Mouse (Mus musculus): ENCODE measurements around the gene Gprc5c. TPM values are rescaled to one million over a fixed set of nuclear protein-coding genes. Genes with fewer than 3 reads are reported as not detected.

Gprc5c gene
- total RNA-seq (2021) = 10 to 100 TPM; 58.5 to 63.6 TPM
- long read RNA-seq, experiment 1, transcript Gprc5c-201 (4 exons, 2,200 nt) = minor isoform, 9 of 83 reads
- long read RNA-seq, experiment 1, transcript Gprc5c-202 (5 exons, 3,667 nt) = major isoform, 16 of 83 reads
- long read RNA-seq, experiment 1, partial matches to known transcripts = 31 of 83 reads
- long read RNA-seq, experiment 1, other reads (novel, unspliced or antisense) = 23 of 83 reads
- long read RNA-seq, experiment 2, transcript Gprc5c-202 (5 exons, 3,667 nt) = major isoform, 14 of 99 reads
- long read RNA-seq, experiment 2, transcript Gprc5c-201 (4 exons, 2,200 nt) = minor isoform, 6 of 99 reads
- long read RNA-seq, experiment 2, partial matches to known transcripts = 61 of 99 reads
- long read RNA-seq, experiment 2, other reads (novel, unspliced or antisense) = 17 of 99 reads

DNA sequence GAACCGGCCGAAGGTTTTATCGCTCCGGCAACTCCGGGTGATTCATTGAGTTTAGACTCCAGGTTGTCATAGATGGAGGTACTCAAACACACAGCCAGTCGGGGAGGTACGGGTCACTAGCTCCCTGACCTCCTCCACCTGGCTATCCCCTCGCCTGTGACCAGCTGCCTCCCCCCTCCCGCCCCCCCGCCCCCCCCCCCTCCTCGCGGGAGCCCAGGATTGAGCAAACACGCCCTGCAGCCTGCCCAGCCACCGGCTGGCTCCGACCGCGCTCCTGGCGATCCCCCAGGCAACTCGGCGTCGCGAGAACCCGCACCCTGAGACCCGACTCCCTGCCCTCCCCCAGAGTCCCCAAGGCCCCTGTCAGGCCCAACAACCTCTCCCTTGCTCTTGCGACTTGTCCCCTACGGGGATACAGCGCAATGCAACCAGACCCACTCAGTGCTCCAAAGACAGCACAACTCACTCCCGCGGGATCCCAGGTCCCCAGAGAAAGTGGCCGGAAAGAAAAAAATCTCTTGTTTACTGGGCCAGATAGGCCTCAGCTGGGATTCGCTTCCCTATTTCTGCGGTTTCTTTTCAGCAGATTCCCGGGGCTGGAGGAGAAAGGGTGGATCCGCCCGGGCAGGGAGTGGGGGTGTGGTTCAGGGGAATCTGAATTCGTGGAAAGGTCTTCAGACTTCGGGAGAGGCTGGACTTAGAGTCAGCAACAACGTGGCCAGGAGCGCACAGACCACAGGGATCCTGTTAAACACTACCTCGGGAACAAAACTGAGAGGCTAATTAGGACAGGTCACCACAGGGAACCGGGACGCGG, at the start of gene Gprc5c:
Gprc5c (plus strand) TSS at position 701 of the 817 bp plus-strand sequence.
- DNase-seq = peak; percentile 80

- no peak for DNase-seq
These were observed 49.0 kb upstream of the Gprc5c start for GRCm38 (mm10) chr11:114801906-114802305.

GRCm38 (mm10) chr11:114802540-114803267, 48.2 kb upstream of the Gprc5c start:
- DNase-seq = no peak

- no peak for DNase-seq
These were observed 47.0 kb upstream of the Gprc5c start for GRCm38 (mm10) chr11:114803990-114804389.

GRCm38 (mm10) chr11:114807025-114807424, 43.9 kb upstream of the Gprc5c start:
- DNase-seq = no peak

GRCm38 (mm10) chr11:114807686-114808427, 43.1 kb upstream of the Gprc5c start:
- DNase-seq = no peak

DNA sequence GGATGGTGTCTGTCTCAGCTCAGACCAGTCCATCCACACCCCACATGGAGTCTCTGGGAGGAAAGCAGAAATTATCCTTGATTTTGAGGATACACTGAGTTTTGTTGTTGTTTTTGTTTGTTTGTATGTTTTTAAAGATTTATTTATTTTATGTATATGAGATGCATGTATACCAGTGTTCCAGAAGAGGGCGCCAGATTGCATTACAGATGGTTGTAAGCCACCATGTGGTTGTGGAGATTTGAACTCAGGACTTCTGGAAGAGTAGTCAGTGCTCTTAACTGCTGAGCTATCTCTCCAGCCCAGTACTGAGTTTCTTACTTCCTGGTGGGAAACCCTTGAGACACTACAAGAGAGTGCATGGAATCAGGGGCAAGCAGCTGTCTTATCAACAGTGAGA, 41.6 kb upstream of the Gprc5c start:
- DNase-seq = no peak

DNA sequence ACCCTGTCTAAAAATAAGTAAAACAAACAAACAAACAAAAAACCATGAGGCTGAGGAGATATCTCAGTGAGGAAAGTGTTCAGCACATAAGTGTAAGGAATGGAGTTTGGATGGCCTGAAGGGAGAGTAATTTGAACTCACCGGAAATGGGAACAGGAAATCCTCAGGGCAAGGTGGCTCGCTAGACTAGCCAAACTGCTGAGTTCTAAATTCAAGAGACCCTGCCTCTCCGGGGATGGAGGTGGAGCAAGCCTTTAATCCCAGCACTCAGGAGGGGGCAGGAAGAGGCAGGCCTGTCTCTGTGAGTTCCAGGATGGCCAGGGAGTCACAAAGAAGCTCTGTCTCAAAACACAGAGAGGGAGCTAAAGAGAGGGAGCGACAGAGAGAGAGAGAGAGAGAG, 40.6 kb upstream of the Gprc5c start:
- no peak for DNase-seq

DNA sequence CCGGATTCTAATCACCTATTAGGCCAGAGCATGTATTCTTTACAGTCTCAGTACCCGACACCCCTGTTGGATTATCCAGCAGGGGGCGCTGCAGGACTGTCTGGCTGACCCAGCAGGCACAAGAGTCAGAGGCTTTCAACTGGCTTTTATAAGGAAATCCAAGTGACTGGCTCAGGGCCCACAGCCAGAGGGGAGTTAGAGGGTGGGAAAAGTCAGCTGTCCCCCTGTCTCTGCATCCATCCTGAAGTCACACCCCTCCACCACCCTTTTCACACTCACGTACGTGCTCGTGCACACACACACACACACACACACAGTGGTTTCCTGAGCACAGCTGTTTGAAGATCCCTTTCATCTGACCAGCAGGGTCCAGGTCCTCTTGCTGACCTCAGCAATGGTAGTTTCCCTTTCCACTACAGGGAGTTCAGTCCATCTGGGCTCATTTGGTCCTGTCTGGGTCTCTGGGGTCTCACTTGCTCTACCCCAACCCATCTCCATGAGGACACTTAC, 38.2 kb upstream of the Gprc5c start:
- peak; percentile 99 for DNase-seq

- no peak for DNase-seq
These were observed 35.9 kb upstream of the Gprc5c start for GRCm38 (mm10) chr11:114814873-114815592.

DNA sequence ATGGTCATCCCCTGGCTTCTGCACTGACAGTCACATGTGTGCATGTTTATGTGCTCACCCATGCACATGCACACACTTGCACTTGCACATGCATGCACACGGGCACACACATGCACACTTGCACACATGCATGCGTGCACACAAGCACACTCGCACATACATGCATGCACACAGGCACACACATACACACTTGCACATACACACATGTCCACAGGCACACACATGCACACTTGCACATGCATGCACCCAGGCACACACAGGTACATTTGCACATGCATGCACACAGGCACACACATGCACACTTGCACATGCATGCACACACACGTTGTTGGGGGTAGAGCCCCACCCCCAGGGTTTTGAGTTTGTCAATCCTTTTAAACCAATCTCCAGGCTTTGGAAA, 34.0 kb upstream of the Gprc5c start:
- no peak for DNase-seq

DNA sequence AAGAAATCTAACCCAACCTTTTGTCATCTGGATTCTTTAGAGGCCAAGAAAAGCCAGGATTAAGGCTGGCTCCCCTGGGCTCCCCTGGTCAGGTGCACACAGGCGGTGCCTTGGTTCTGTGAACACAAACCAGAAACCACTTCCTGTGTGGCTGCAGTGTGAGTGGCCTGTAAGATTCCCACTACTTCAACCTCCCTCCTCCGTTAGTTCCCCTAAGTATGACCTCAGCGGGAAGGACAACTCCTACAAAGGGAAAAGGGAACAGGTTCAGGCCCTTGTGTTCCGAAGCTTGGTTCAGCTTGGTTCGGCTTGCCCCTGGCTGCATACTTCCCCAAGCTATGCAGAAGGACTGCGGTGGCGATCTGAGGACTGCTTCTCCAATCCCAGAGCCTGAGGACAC, 32.8 kb upstream of the Gprc5c start:
- DNase-seq = no peak

DNA sequence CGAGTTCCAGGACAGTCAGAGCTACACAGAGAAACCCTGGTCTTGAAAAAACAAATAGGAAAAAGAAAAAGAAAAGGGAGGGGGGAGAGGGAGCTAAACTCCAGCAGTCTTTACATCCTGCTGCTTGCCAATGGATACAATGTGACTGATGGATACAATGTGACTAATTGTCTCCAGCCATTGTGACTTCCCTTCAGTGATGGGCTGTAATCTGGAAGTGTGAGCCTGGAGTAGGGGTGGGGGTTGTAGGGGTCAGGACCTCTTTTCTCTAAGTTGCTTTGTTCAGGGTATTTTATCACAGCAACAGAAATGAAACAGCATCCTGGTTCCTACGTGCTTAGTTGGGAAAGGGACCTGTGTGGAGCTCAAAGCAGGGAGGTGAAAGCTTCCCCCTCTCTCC, 31.8 kb upstream of the Gprc5c start:
- no peak for DNase-seq

- DNase-seq = no peak
These were observed 30.5 kb upstream of the Gprc5c start for GRCm38 (mm10) chr11:114820444-114820843.

DNA sequence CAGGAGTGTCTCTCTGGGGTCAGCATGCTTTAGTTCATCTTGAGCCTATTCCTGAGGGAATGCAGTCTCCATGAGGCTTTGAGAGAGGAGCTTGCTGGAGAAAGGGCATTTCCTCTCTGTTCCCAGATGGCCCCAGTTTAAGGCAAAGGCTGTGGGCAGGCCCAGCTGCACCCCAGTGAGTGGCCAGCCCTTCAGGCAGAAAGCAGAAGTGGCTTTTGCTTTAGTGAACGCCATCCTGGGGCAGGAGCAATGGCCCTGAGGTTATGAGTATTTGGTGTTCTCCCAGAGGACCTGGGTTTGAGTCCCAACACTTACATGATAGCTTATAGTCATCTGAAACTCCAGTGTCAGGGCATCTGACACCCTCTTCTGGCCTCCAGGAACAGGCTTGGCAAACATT, 29.6 kb upstream of the Gprc5c start:
- no peak for DNase-seq

DNA sequence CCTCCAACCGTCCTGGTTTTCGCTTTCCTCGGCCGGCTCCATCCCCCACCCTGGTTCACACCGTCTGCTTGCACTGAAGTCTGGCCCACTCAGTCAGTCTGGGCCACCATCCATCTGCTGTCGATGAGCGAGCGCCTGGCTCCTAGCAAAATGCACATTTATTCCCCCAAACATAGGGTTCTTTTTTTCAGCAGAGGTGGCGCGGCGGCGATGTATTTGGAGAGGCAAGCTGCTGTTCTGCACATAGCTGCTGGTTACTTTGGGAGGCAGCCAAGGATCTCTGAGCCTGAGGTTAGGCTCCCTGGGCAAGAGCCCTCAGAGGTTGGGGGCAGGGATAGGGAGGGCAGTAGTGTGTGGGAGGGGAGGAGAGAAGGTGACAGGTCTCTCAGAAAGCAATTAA, 28.2 kb upstream of the Gprc5c start:
- peak; percentile 48 for DNase-seq

DNA sequence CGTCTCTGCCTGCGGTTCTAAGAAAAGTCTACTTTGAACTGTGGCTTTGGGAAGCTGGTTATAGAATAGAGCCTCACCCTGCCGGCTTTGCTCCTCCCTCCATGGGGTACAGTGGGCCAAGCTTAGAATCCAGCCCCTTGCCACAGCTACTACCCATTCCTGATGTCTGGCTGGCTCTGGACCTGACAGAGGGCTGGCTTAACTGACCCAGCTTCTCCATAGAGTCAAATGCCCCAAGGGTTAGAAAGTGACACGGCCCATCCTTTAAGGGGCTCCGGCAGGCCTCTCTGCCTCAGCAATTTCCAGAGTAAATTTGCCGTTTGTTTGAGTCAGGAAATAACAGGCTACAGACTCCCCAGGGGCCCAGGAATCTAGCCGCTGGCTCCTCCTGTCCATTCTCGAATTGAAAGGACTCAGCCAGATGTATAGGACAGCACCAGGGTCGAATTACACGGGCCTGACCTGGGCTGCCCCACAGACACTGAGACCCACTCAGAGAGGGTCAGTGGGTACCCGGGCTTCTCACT, 27.7 kb upstream of the Gprc5c start:
- no peak for DNase-seq

- DNase-seq = no peak
These were observed 24.3 kb upstream of the Gprc5c start for GRCm38 (mm10) chr11:114826686-114827085.

GRCm38 (mm10) chr11:114829499-114830432, 21.2 kb upstream of the Gprc5c start:
- peak; percentile 66 for DNase-seq

- DNase-seq = no peak
These were observed 20.5 kb upstream of the Gprc5c start for GRCm38 (mm10) chr11:114830433-114830773.

All from gastrocnemius, postnatal 10 days (tissue).